Mouse (Mus musculus): ENCODE results near the gene Rfxap. TPM values are rescaled to one million over a fixed set of nuclear protein-coding genes. Genes with fewer than 3 reads are reported as not detected.

The Rfxap gene
- polyA plus RNA-seq, 1 experiment from 2014 or later, result 12.8 TPM

GRCm38 (mm10) chr3:54813418-54813988 lies 5.9 kb upstream of the Rfxap start:
- H3K4me1 ChIP-seq (ENCODE audit: insufficient read depth), result peaks cover under 1% of the 10 kb centered on the region; the same call in 1 of the 2 replicates
- WGBS (ENCODE audit: insufficient replicate concordance), result 74% methylated on average over 6 of the region's 6 CpGs
- DNase-seq (no peak), ATAC-seq (no peak)
- H3K4me3 ChIP-seq (ENCODE audit: low read depth, low read length), result no peak overlapping the region
- TF ChIP-seq CTCF (IDR thresholded peaks at IDR 0.05; ENCODE audit: low read depth), result no peak
- TF ChIP-seq EP300 (IDR thresholded peaks at IDR 0.05; ENCODE audit: low read depth), result no peak
- no peaks in the 10 kb centered on the region for H3K9me3 ChIP-seq (ENCODE audit: low read length)
- H3K9ac ChIP-seq (replicated peaks), result no peak overlapping the region
- H3K4me2 ChIP-seq (ENCODE audit: low read depth, low read length), result no peak overlapping the region
- no peaks in the 10 kb centered on the region for H3K36me3 ChIP-seq (replicated peaks; ENCODE audit: insufficient read depth, low read length)
- H3K27ac ChIP-seq (ENCODE audit: low read depth), result no peak overlapping the region
- no peaks in the 10 kb centered on the region for H3K27me3 ChIP-seq (ENCODE audit: insufficient read depth, low read length)

- ATAC-seq (no peak), DNase-seq (no peak)
- peaks cover 5% of the 10 kb centered on the region for H3K4me1 ChIP-seq (ENCODE audit: insufficient read depth)
- H3K27ac ChIP-seq (ENCODE audit: low read depth), result no peak overlapping the region
- no peaks in the 10 kb centered on the region for H3K36me3 ChIP-seq (replicated peaks; ENCODE audit: insufficient read depth, low read length)
- H3K27me3 ChIP-seq (ENCODE audit: insufficient read depth, low read length), result no peaks in the 10 kb centered on the region
- H3K4me2 ChIP-seq (ENCODE audit: low read depth, low read length), result no peak overlapping the region
- TF ChIP-seq CTCF (IDR thresholded peaks at IDR 0.05; ENCODE audit: low read depth) (peak; percentile 28; the same call in 1 of the 2 replicates), EP300 (IDR thresholded peaks at IDR 0.05; ENCODE audit: low read depth) (no peak)
- H3K9me3 ChIP-seq (ENCODE audit: low read length), result no peaks in the 10 kb centered on the region
- H3K9ac ChIP-seq (replicated peaks), result no peak overlapping the region
- 47% methylated on average over 1 of the region's 1 CpGs for WGBS (ENCODE audit: insufficient replicate concordance)
- no peak overlapping the region for H3K4me3 ChIP-seq (ENCODE audit: low read depth, low read length)
These were observed 4.0 kb upstream of the Rfxap start for GRCm38 (mm10) chr3:54811616-54812015.

GRCm38 (mm10) chr3:54809111-54809510 lies 1.5 kb upstream of the Rfxap start:
- Histone ChIP-seq H3K4me2 (ENCODE audit: low read depth, low read length) (no peak overlapping the region), H3K27me3 (ENCODE audit: insufficient read depth, low read length) (no peaks in the 10 kb centered on the region), H3K27ac (ENCODE audit: low read depth) (no peak overlapping the region), H3K9ac (replicated peaks) (no peak overlapping the region), H3K4me1 (ENCODE audit: insufficient read depth) (peaks cover 12% of the 10 kb centered on the region), H3K4me3 (ENCODE audit: low read depth, low read length) (no peak overlapping the region), H3K36me3 (replicated peaks; ENCODE audit: insufficient read depth, low read length) (peaks cover 4% of the 10 kb centered on the region), H3K9me3 (ENCODE audit: low read length) (no peaks in the 10 kb centered on the region)
- no peak for ATAC-seq
- TF ChIP-seq CTCF (IDR thresholded peaks at IDR 0.05; ENCODE audit: low read depth) (no peak), EP300 (IDR thresholded peaks at IDR 0.05; ENCODE audit: low read depth) (no peak)
- no peak for DNase-seq
- 53% methylated on average over 5 of the region's 5 CpGs for WGBS (ENCODE audit: insufficient replicate concordance)

GRCm38 (mm10) chr3:54807061-54807661 lies 430 bp downstream of the Rfxap start:
- no peak for DNase-seq
- H3K27ac ChIP-seq (ENCODE audit: low read depth), result peak overlapping the region; percentile 87

DNA sequence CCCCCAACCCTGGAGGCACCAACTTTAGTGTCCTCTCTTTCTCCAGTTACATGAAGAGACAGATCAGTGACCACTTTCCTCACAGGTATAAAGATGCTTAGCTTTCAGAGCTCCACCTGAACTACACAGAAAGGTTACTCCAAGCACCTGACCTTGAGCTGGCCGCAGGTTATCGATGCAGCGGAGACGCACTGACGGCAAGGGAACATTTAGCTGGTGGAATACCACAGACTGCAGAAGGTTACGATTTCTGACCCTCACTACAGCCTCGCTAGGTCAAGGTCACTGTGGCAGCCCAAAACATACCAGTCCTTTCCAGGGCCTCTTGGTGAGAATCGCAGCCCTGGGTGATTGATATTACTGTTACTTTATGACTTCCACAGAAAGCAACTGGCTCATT lies 3.9 kb downstream of the Rfxap start:
- H3K27me3 ChIP-seq (ENCODE audit: insufficient read depth, low read length), result no peaks in the 10 kb centered on the region
- H3K4me1 ChIP-seq (ENCODE audit: insufficient read depth), result peaks cover 12% of the 10 kb centered on the region
- 91% methylated on average over 8 of the region's 8 CpGs for WGBS (ENCODE audit: insufficient replicate concordance)
- no peak overlapping the region for H3K4me3 ChIP-seq (ENCODE audit: low read depth, low read length)
- no peaks in the 10 kb centered on the region for H3K9me3 ChIP-seq (ENCODE audit: low read length)
- H3K4me2 ChIP-seq (ENCODE audit: low read depth, low read length), result no peak overlapping the region
- TF ChIP-seq CTCF (IDR thresholded peaks at IDR 0.05; ENCODE audit: low read depth) (no peak), EP300 (IDR thresholded peaks at IDR 0.05; ENCODE audit: low read depth) (no peak)
- no peak overlapping the region for H3K9ac ChIP-seq (replicated peaks)
- no peak overlapping the region for H3K27ac ChIP-seq (ENCODE audit: low read depth)
- ATAC-seq (no peak), DNase-seq (no peak)
- peaks cover 14% of the 10 kb centered on the region for H3K36me3 ChIP-seq (replicated peaks; ENCODE audit: insufficient read depth, low read length)

More at GRCm38 (mm10) chr3:54807061-54807661, 430 bp downstream of the Rfxap start:
- peaks cover 12% of the 10 kb centered on the region for H3K4me1 ChIP-seq (ENCODE audit: insufficient read depth)
- H3K4me2 ChIP-seq (ENCODE audit: low read depth, low read length), result peak overlapping the region; percentile 95
- WGBS (ENCODE audit: insufficient replicate concordance), result under 1% methylated on average over 56 of the region's 56 CpGs
- peak; percentile 79 for ATAC-seq
- H3K27me3 ChIP-seq (ENCODE audit: insufficient read depth, low read length), result no peaks in the 10 kb centered on the region
- H3K4me3 ChIP-seq (ENCODE audit: low read depth, low read length), result peak overlapping the region; percentile 70
- H3K9ac ChIP-seq (replicated peaks), result peak overlapping the region; percentile 82
- TF ChIP-seq CTCF (IDR thresholded peaks at IDR 0.05; ENCODE audit: low read depth) (no peak), EP300 (IDR thresholded peaks at IDR 0.05; ENCODE audit: low read depth) (no peak)
- H3K9me3 ChIP-seq (ENCODE audit: low read length), result no peaks in the 10 kb centered on the region
- peaks cover 14% of the 10 kb centered on the region for H3K36me3 ChIP-seq (replicated peaks; ENCODE audit: insufficient read depth, low read length)

DNA sequence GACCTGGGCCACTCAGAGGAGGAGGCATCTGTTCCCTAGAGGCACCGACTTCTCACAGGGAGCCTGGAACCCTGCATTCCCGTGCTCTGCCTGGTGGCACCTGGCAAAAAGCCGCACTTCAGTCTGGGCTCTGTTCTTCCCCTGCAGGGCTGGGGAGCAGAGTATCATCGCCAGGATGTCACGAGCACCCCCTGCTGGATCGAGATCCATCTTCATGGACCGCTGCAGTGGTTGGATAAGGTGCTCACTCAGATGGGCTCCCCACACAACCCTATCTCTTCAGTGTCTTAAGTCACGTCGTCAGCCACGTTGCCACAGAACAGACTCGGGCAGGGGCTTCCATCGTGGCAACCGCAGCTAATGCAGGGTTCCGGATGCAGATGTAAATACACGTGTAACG lies 10.4 kb downstream of the Rfxap start:
- no peak overlapping the region for H3K4me2 ChIP-seq (ENCODE audit: low read depth, low read length)
- no peaks in the 10 kb centered on the region for H3K4me1 ChIP-seq (ENCODE audit: insufficient read depth)
- no peak overlapping the region for H3K9ac ChIP-seq (replicated peaks)
- no peak for TF ChIP-seq EP300 (IDR thresholded peaks at IDR 0.05; ENCODE audit: low read depth)
- TF ChIP-seq CTCF (IDR thresholded peaks at IDR 0.05; ENCODE audit: low read depth), result peak; percentile 66
- H3K4me3 ChIP-seq (ENCODE audit: low read depth, low read length), result no peak overlapping the region
- ATAC-seq (peak; percentile 43; the same call in 1 of the 2 replicates), DNase-seq (peak; percentile 45)
- H3K36me3 ChIP-seq (replicated peaks; ENCODE audit: insufficient read depth, low read length), result peaks cover 4% of the 10 kb centered on the region
- 41% methylated on average over 16 of the region's 16 CpGs for WGBS (ENCODE audit: insufficient replicate concordance)
- no peaks in the 10 kb centered on the region for H3K27me3 ChIP-seq (ENCODE audit: insufficient read depth, low read length)
- peaks cover 12% of the 10 kb centered on the region for H3K9me3 ChIP-seq (ENCODE audit: low read length)
- H3K27ac ChIP-seq (ENCODE audit: low read depth), result no peak overlapping the region
